Mouse (Mus musculus): ENCODE measurements around the gene Olfr566.

DNA sequence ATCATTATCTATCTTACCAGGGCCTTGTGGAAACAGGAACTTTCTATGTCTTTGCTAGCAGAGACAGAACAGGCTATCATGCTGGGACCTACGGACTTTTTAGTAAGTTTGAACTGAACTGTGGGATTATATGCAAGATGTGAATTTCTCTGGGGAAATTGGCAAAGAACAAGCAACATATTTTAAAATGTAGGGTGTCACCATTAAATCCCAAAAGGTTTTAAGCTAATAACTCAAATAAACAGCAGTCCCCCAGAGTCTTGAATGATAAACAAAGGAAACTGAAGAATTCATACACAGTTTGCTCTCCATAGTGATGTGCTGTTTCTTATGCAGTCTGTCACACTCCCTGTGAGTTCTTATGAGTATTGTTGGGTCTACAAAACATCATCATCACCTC lies at the start of gene Olfr566:
- TF ChIP-seq POLR2A (IDR thresholded peaks at IDR 0.05; ENCODE audit: control insufficient read depth, low read depth, low read length) (no peak), CTCF (IDR thresholded peaks at IDR 0.05; ENCODE audit: control insufficient read depth, insufficient read depth, insufficient replicate concordance, low read depth, low read length) (no peak)
